In the genomic region with DNA sequence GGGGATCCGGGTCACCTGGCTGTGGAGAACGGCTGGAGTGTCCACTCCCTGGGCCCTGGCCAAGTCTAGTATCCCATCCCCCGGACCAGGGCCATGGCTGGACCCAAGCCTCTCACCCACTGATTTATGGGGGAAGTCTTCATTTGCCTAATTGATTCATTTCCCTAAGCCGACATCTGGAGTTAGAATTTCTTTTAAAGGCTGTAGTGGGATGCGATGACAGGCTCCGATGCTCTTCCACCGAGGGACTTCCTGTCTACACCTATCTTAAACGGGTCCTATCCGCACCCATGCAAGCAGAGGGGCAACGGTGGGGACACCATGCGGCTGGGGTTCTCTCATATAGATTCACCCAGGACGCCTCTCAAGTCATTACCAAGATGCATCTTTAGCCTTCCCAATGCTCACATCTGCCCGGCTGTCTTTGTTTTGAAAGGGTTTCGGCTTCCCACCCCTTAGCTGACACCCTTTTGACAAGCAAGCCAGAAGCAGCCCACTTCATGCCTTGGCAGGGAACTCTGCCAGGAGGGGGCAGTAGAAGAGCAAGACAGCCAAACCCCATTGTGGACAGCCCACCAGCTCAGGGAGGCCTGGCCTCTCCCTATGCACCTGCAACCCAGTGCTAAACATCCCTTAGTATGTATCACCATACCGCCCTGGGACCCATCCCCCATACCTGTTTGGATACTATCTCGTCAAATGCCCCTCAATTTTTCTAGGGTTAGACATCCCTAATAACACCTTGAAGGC, we compare ENCODE assay signal across 9 mouse cellular contexts.
DNase-seq lines count a peak whose midpoint lies in the region; ATAC-seq lines count a peak whose summit lies in the region.
"Had no signal": no experiment of that assay in that cellular context is flagged by ENCODE, and none has a peak within 500 bp of the region (broad histone marks: within the 10 kb centered on the region; RNA-seq: fewer than 3 reads in every experiment).

No protein-coding gene starts in this region.

- DNase-seq in right cerebral cortex, adult 18-20 months = peak; percentile 20
- no peak for DNase-seq in right cerebral cortex, postnatal 25 days
- DNase-seq in cerebellum, postnatal 14 days = peak; percentile 58 to 75
- peak; percentile 34 to 35 for DNase-seq in frontal cortex, postnatal 14 days (ENCODE audit: low spot score in 2 of 2)
- peak; percentile 23 for DNase-seq in layer of hippocampus, adult 9-11 months
- peak; percentile 14 for DNase-seq in lung, postnatal 25 days (ENCODE audit: low spot score)
- DNase-seq in right cerebral cortex, postnatal 36 days (ENCODE audit: low spot score in 2 of 2) = peak; percentile 8 to 25
- DNase-seq: liver, embryonic 13.5 days had no signal

- no peak for ATAC-seq in megakaryocyte progenitor cell, adult 5-6 weeks (replicated peaks; ENCODE audit: poor library complexity)
